In the genomic region with DNA sequence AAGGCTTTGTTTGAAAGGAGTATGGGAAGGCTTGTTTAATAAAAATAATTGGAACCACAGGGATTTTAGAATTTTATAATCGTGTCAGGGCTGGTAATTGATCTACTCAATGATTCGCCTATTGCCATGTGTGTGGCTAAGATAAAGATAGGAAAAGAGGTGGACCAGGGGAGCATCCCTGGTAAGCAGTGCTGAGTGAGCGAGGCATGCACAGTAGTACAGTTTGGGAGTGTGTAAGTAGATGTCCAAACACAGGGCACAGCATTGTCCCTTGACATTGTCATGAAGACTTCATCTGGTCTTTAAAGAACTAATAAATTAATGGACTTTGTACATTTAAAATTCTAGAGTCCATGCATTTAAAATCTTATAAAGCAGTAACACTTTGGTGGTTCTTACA, we compare ENCODE assay signal across 18 mouse cellular contexts.
"Had no signal": no experiment of that assay in that cellular context is flagged by ENCODE, and none has a peak within 500 bp of the region (broad histone marks: within the 10 kb centered on the region; RNA-seq: fewer than 3 reads in every experiment).

No protein-coding gene starts in this region.

- H3K36me3 ChIP-seq: intestine, embryonic 15.5 days had no signal

- ATAC-seq: inflammation-experienced regulatory T-cells, adult 6 months; intestine, postnatal 0 days had no signal

- H3K9me3 ChIP-seq: heart, embryonic 10.5 days; heart, embryonic 12.5 days; heart, embryonic 13.5 days; heart, embryonic 15.5 days; hindbrain, embryonic 10.5 days; hindbrain, embryonic 12.5 days; hindbrain, embryonic 13.5 days; hindbrain, embryonic 15.5 days; intestine, embryonic 15.5 days; kidney, embryonic 15.5 days had no signal

- H3K27me3 ChIP-seq: heart, embryonic 12.5 days; heart, embryonic 13.5 days; heart, embryonic 15.5 days; hindbrain, embryonic 12.5 days; hindbrain, embryonic 13.5 days; hindbrain, embryonic 15.5 days; intestine, embryonic 15.5 days; kidney, embryonic 15.5 days had no signal

- H3K9ac ChIP-seq: heart, embryonic 12.5 days; heart, embryonic 13.5 days; heart, embryonic 15.5 days; hindbrain, embryonic 12.5 days; hindbrain, embryonic 13.5 days; hindbrain, embryonic 14.5 days; hindbrain, embryonic 15.5 days; intestine, embryonic 15.5 days; kidney, embryonic 15.5 days had no signal

- H3K4me2 ChIP-seq: heart, embryonic 11.5 days; heart, embryonic 12.5 days; heart, embryonic 13.5 days; heart, embryonic 15.5 days; hindbrain, embryonic 12.5 days; hindbrain, embryonic 13.5 days; hindbrain, embryonic 14.5 days; hindbrain, embryonic 15.5 days; intestine, embryonic 15.5 days; kidney, embryonic 15.5 days had no signal

- H3K4me1 ChIP-seq: heart, embryonic 10.5 days; heart, embryonic 12.5 days; heart, embryonic 15.5 days; hindbrain, embryonic 10.5 days; hindbrain, embryonic 12.5 days; hindbrain, embryonic 15.5 days; intestine, embryonic 15.5 days; kidney, embryonic 15.5 days had no signal

- H3K4me3 ChIP-seq: heart, embryonic 10.5 days; heart, embryonic 12.5 days; heart, embryonic 13.5 days; heart, embryonic 15.5 days; hindbrain, embryonic 10.5 days; hindbrain, embryonic 12.5 days; hindbrain, embryonic 13.5 days; hindbrain, embryonic 15.5 days; intestine, embryonic 15.5 days; kidney, embryonic 15.5 days; layer of hippocampus, adult 2 months had no signal

- H3K27ac ChIP-seq: heart, embryonic 10.5 days; heart, embryonic 13.5 days; heart, embryonic 15.5 days; hindbrain, embryonic 10.5 days; hindbrain, embryonic 12.5 days; hindbrain, embryonic 13.5 days; hindbrain, embryonic 14.5 days; hindbrain, embryonic 15.5 days; hindbrain, postnatal 0 days; intestine, embryonic 15.5 days; kidney, embryonic 15.5 days; kidney, postnatal 0 days had no signal

- DNase-seq: kidney, adult 11 months had no signal
